Mouse (Mus musculus): ENCODE results near the gene Kctd20.
"Not testable (repeated sequence)": the region's sequence is repeated elsewhere in the genome, so short reads cannot be mapped to it uniquely, and the experiment has no call there.

Gene Kctd20

GRCm38 (mm10) chr17:28984724-28985420, 33.1 kb downstream of the Kctd20 start:
- DNase-seq (ENCODE audit: low read depth): no peak

DNA sequence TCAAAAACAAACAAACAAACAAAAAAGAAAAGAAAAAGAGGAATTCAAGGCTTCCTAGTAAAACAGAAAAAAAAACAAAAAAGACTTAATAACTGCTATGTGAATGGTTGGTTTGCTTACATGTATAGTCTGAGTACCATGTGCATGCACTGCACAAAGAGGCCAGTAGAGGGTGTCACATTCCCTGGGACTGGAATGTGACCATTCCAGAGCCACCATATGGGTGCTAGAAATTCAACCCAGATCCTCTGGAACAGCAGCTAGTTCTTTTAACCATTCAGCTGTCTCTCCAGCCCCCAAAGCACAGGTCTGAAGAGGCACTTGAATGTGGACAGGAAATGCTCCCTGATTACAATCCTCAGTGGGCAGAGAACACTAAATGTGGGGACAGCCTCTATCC, 35.1 kb downstream of the Kctd20 start:
- peak; percentile 50 for DNase-seq (ENCODE audit: low read depth)

GRCm38 (mm10) chr17:28987713-28988112, 36.0 kb downstream of the Kctd20 start:
- DNase-seq (ENCODE audit: low read depth): peak; percentile 77

DNA sequence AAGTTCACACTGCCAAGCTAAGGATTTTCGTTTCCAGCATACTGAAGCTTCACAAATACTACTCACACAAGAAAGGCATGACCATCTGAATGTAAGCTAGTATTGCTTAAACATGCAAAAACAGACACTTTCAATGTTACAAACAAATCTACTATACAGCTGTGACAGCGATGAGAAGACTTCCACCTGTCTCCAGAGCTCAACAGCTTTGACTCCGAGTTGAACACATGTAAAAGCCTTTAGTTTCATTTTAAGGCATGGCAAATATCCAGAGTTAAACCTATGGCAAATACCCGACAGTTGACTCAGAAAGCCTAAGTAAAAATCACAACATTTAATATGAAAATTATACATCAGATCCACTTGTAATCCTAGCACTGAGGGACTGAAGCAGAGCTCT, 36.5 kb downstream of the Kctd20 start:
- DNase-seq (ENCODE audit: low read depth): no peak

DNA sequence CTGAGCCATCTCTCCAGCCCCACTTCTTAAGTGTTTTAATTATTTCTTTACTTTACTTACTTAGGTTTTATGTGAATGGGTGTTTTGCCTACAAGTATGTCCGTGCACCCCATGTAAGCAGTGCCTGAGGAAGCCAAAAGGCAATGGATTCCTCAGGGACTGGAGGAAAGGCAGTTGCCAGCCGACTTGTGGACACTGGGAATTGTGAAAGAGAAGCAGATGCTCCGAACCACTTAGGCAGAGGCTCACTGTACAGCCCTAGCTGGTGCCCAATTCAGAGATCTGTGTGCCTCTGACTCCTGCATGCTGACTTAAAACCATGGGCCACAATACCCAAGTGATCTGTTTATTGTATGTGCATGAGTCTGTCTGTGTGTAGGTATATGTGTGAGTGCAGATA, 37.2 kb downstream of the Kctd20 start:
- DNase-seq (ENCODE audit: low read depth): no peak

DNA sequence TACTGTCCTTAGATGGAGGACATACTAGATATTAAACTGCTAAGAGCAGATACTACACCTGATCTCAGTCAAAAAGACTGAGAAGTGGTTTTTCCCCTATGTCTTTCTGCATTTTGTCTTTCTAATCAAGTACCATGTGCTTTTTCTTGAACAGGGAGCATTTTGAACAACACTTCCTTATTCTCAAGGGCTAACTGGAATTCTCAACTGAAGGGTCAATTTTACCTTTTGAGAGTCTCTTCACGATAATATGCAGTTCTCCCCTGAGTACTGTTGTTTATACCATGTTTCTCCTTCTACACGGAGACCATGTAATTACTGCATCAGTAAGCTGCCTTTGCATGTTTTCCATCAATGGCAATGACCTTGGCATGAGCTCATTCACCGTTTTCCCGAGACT, 38.3 kb downstream of the Kctd20 start:
- no peak for DNase-seq (ENCODE audit: low read depth)

DNA sequence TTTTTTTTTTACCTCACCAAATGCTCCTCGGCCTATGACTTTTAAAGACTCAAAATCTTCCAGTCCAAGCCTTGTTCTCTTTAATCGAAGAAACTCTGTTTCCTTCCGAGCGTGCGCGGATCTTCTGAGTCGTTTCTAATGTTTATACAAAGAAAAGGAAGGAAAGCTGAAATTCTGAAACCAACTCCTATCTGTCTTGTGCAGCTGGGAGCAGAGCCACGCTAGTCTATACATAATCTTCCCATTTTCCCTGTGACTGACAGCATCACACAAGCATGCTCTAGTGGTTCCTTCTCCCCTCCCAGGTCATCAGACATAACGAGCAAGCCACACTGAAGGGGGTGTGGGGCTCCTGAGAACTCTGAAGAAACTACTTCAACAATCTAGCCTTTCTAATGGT, 39.5 kb downstream of the Kctd20 start:
- no peak for DNase-seq (ENCODE audit: low read depth)

- DNase-seq (ENCODE audit: low read depth): no peak
These were observed 40.4 kb downstream of the Kctd20 start for GRCm38 (mm10) chr17:28992105-28992504.

DNA sequence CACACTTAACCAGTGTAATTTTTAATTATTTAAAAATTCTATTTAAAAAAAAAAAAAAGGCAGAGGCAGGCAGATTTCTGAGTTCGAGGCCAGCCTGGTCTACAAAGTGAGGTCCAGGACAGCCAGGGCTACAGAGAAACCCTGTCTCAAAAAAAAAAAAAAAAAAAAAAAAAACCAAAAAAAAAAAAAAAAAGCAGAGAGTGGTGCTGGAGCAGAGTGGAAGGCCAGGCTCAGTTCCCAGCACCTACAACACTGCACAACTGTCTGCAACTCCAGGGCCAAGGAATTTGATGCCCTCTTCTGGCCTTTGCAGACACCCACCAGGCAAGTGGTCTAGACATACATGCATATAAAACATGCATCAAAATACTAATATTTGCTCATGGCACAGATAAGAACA, 41.3 kb downstream of the Kctd20 start:
- not testable (repeated sequence) for DNase-seq (ENCODE audit: low read depth)

DNA sequence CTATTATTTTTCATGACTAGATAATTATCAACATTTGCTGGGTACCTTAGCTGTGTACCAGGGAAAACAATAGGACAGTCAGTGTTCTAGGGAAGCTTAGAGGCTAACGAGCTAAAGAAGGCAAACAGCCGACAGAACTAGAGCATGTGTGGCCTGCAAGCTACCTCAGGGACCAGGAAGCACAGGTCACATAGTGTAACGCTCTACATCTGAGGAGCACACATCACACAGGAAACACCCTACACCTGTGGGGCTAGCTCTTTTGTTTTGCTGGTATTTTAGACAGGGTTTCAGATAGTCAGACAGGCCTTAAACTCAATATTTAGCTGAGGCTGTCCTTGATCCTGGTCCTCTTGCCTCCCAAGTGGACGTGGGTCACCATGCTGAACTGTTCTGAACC, 42.9 kb downstream of the Kctd20 start:
- DNase-seq (ENCODE audit: low read depth): peak; percentile 57

- DNase-seq (ENCODE audit: low read depth): no peak
These were observed 48.7 kb downstream of the Kctd20 start for GRCm38 (mm10) chr17:29000465-29000864.

GRCm38 (mm10) chr17:29003740-29004139, 52.0 kb downstream of the Kctd20 start:
- DNase-seq (ENCODE audit: low read depth): peak; percentile 67

GRCm38 (mm10) chr17:29005002-29005401, 53.3 kb downstream of the Kctd20 start:
- no peak for DNase-seq (ENCODE audit: low read depth)

DNA sequence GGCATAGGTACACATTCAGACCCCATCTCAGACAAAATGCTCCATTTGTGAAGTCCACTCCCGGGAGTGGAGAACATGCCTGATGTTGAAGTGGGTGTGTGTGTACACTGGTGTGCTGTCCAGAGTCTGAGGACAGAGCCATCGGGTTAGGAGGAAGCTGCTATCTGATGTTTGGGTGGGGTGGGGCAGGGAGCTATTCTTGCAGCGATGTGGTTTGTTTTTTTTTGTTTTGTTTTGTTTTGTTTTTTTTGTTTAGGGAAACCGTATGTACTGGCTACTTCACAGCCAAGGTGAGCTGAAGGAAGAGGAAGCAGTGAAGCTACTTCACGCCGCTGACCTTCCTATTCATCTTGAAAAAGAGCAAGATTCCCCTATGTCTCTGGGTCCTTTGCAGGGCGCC, 55.1 kb downstream of the Kctd20 start:
- DNase-seq (ENCODE audit: low read depth): peak; percentile 46

DNA sequence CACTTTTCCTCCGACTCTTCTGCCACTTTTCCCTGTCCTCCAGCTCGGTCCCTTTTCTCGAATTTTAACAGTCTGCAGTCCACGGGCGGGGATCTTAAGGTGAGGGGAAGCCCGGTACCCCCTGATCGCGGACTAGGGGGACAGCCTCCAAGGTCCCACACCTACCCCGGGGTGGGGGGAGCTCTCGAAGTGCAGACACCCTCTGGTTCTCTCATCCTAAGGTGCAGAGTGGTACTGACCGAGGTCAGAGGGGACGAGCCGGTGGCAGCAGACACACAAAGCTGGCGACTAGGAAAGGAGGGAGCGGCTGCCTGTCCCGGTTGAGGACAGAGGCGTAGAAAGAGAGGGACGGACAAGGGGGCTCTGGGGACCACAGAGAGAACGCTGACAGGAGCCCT, 55.5 kb downstream of the Kctd20 start:
- DNase-seq (ENCODE audit: low read depth): no peak

DNA sequence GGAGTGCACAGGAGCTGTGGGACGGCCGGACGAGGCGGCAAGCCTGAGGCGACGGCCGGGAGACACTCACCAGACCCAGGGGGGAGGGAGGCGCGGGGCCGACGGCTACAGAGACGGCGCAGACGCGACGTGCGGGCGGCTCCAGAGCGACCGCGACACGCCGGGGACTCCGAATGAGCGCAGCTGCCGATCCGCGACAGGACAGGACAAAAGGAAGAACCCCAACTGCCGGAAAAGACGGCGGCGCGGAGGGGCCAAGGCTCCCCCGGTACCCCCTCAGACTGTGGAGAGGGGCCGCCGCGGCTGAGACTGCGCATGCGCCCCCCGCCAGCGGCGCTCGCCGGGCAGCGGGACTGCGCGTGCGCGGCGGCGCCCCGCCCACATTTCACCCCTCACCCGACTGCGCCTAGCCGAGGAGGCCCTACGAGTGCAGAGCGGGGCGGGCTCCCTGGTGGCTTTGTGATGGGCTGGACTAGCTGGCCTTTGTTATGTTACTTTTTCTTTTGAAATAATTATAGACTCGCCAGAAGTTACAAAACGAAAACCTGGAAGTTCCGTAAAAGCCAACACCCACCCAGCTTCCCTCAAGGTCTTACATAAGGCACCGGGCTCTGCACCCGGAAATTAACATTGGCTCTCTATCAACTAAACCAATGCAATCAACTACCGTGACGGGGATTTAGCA, 56.0 kb downstream of the Kctd20 start, which contains the start of gene Stk38:
Stk38 (minus strand) TSS at position 355 of the 685 bp plus-strand sequence.
- DNase-seq (ENCODE audit: low read depth): peak; percentile 96

DNA sequence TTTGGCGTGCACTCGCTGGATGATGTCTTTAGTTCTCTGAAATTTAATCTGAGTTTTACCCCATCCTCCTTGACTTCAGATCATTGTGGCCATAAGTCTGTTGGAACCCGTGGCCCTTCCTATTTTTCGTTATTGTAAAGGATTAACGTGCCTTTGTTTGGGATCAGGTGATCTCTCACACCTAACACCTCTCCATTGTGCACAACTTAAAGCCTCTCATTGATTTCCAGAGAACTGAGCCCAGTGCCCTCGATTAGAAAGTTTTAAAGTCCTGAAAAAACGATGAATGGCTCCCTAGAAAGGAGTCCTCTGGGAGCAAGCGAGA, 56.5 kb downstream of the Kctd20 start:
- DNase-seq (ENCODE audit: low read depth): no peak

DNA sequence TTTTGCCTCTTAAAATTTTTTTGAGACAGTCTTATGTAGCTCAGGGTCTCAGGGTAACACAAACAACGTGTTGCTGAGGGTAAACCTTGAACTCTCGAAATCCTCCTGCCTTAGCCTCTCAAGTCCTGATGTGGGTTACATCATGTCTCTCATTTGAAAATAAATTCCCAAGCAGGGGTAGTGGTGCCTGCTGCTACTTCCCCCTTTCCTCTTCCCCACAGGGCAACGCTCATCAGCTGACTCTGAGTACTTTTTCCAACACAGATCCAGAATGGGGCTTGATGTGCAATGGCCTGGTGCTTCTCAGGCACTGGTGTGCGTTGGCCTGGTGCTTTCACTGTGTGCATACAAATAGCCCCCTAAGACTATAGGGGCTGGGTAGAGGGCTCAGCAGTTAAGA, 57.4 kb downstream of the Kctd20 start:
- no peak for DNase-seq (ENCODE audit: low read depth)

- DNase-seq (ENCODE audit: low read depth): no peak
These were observed 62.5 kb downstream of the Kctd20 start for GRCm38 (mm10) chr17:29014235-29014634.

DNA sequence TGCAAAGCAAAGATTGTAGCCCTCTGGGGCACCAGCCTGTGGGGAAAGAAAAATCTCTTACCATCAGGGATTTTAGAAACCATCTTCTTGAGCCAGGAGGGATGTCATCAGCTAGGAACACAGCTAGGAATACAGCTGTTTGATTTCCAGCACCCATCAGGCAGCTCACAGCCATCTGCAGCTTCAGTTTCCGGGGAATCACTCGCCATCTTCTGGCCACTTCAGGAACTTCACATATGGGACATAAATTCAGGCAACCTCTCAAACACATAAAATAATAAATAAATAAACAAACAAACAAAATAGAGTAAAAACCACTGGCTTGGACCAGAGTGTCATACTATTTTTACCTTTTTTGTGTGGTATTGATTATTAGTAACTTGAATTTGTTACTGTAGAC, 63.9 kb downstream of the Kctd20 start:
- DNase-seq (ENCODE audit: low read depth): peak; percentile 86

DNA sequence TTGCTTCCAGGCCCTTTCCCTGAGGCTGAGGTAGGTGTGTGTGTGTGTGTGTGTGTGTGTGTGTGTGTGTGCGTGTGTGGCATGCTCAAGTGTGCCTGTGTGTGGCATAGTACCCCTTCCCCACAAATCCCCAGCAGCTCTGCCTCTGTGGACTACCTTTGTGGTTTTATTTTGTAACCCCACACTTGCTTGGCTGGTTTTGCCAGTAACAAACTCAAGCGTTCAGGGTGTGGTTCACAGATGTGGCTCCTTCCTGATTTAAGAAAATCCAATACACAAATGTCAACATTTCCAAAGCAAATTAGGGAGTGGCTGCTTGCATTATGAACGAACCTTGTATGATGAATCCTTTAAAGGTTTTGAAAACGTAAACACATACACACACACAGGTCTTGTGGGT, 65.0 kb downstream of the Kctd20 start:
- no peak for DNase-seq (ENCODE audit: low read depth)

- DNase-seq (ENCODE audit: low read depth): peak; percentile 45
These were observed 66.7 kb downstream of the Kctd20 start for GRCm38 (mm10) chr17:29018292-29018984.

Measured in naive thymus-derived CD4-positive, alpha-beta T cell, adult 2 months (primary cell).